Mouse (Mus musculus) gastrocnemius, adult 2 months (tissue): ENCODE data around the gene Med21. TPM values are rescaled to one million over a fixed set of nuclear protein-coding genes. Genes with fewer than 3 reads are reported as not detected.

Experiments
- DNase-seq: peaks from one replicate; pipeline ENCODE4 v3.0.0; 2022
- H3K27ac ChIP-seq: fragments of 200-600 bp; 2 replicates; pipeline ENCODE4 v1.8.1; 2022; ENCODE audit warnings: mild to moderate bottlenecking
- H3K4me3 ChIP-seq: fragments of 200-600 bp; 2 replicates; pipeline ENCODE4 v1.8.1; 2022; ENCODE audit warnings: mild to moderate bottlenecking, moderate library complexity
- CTCF ChIP-seq: fragments of 200-600 bp; IDR thresholded peaks from 2 replicates; pipeline ENCODE4 v1.8.1; 2022; ENCODE audit warnings: antibody characterized with exemption, mild to moderate bottlenecking, moderate library complexity
- intact Hi-C: fragments of 180-260 bp; cut with DNase I; formaldehyde crosslinking; loops from one replicate; pipeline ENCODE4 v1.15.1; 2025
- total RNA-seq, 2 experiments: library from RNA; stranded (reverse); gene quantifications; 2 replicates each; pipeline ENCODE4 v1.2.3; 2021

The Med21 gene
- total RNA-seq, 2 experiments from 2014 or later, result 35.7 to 44.7 TPM

- H3K27ac ChIP-seq, result peak overlapping the region; percentile 68
- no peak for DNase-seq
- intact Hi-C loops, result no loop called here
- no peak for TF ChIP-seq CTCF
- H3K4me3 ChIP-seq, result no peak overlapping the region
These were observed 56.0 kb downstream of the Med21 start for GRCm38 (mm10) chr6:146698376-146698775.

Other genes with a start within 250 kb of the Med21 start
- gene Itpr2, start 140.3 kb upstream of the Med21 start, total RNA-seq, result 1 to 10 TPM; 7.4 to 9.9 TPM
- 10 to 100 TPM; 53.6 to 61.2 TPM for gene Fgfr1op2, start 65.3 kb upstream of the Med21 start, total RNA-seq
- 10 to 100 TPM; 14.4 to 18.8 TPM for gene Ints13, start 64.7 kb upstream of the Med21 start, total RNA-seq
- gene Tm7sf3, start 277 bp downstream of the Med21 start, total RNA-seq, result 1 to 10 TPM; 5.7 to 7.8 TPM
- gene Stk38l, start 82.4 kb downstream of the Med21 start, total RNA-seq, result 10 to 100 TPM; 11.4 to 11.8 TPM
- gene Arntl2, start 153.5 kb downstream of the Med21 start, total RNA-seq, result under 1 TPM; 0.50 to 0.99 TPM
- not detected for gene Smco2, start 207.6 kb downstream of the Med21 start, total RNA-seq
- gene Ppfibp1, start 245.9 kb downstream of the Med21 start, total RNA-seq, result 10 to 100 TPM; 40.3 to 44.8 TPM